Mouse (Mus musculus): ENCODE measurements around the gene Ampd1. TPM values are rescaled to one million over a fixed set of nuclear protein-coding genes. Genes with fewer than 3 reads are reported as not detected.

Gene Ampd1
- polyA plus RNA-seq, 1 experiment from 2014 or later, result 0.12 TPM

DNA sequence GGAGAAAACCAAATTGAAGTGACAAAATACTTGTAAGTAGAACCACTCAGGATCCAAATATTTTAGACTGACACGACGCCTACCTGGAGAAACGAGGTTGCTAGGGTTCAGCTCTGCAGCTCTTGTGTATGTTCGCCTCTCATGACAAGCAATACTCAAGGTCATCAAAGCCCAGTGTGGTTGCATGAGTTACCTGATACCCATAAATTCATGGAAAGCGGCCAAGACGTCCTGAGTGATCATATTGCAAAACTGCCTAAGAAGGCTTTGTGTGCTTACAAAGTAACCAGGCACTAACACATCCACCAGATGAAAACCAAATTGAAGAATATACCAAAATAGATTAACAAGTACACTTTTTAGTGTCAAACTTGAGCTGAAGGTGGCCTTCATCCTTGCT is 4.8 kb upstream of the Ampd1 start:
- Histone ChIP-seq H3K9ac (ENCODE audit: low read length) (no peak overlapping the region), H3K27me3 (ENCODE audit: control insufficient read depth, insufficient read depth, low read length) (no peaks in the 10 kb centered on the region), H3K4me3 (ENCODE audit: low read depth, low read length) (no peak overlapping the region), H3K4me1 (replicated peaks; ENCODE audit: control insufficient read depth, insufficient read depth, low read length) (no peaks in the 10 kb centered on the region), H3K27ac (ENCODE audit: low read depth, low read length) (no peak overlapping the region), H3K4me2 (ENCODE audit: low read depth, low read length, severe bottlenecking) (no peak overlapping the region), H3K9me3 (ENCODE audit: control insufficient read depth, low read length) (no peaks in the 10 kb centered on the region), H3K36me3 (ENCODE audit: control insufficient read depth, insufficient read depth, low read length) (peaks cover 13% of the 10 kb centered on the region; the same call in 1 of the 2 replicates)
- DNase-seq (ENCODE audit: low spot score), result no peak
- ATAC-seq (replicated peaks; ENCODE audit: low FRiP score), result no peak
- WGBS, result 92% methylated on average over 6 of the region's 6 CpGs

DNA sequence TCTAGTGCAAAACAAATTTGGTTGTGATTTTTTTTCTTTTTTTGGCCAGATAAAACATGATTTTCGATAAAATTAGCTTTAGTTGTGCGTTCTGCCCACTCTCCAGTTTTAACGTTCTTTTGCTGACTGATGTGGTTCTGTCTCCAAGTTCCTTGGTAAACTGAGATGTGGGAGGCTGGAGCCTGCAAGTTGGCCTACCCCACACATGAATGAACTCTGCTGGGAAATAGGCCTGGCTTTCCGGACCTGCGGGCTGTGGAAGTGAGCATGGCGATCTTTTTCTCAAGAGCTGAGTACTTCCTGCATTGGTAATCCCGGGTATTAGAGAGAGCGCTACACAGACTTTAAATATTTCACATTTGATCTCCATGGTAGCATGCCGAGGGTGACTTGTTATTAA is 2.1 kb downstream of the Ampd1 start:
- Histone ChIP-seq H3K9me3 (ENCODE audit: control insufficient read depth, low read length) (no peaks in the 10 kb centered on the region), H3K4me2 (ENCODE audit: low read depth, low read length, severe bottlenecking) (no peak overlapping the region), H3K9ac (ENCODE audit: low read length) (no peak overlapping the region), H3K4me3 (ENCODE audit: low read depth, low read length) (no peak overlapping the region), H3K27ac (ENCODE audit: low read depth, low read length) (no peak overlapping the region), H3K27me3 (ENCODE audit: control insufficient read depth, insufficient read depth, low read length) (no peaks in the 10 kb centered on the region), H3K4me1 (replicated peaks; ENCODE audit: control insufficient read depth, insufficient read depth, low read length) (no peaks in the 10 kb centered on the region), H3K36me3 (ENCODE audit: control insufficient read depth, insufficient read depth, low read length) (no peaks in the 10 kb centered on the region)
- DNase-seq (ENCODE audit: low spot score) (no peak), ATAC-seq (replicated peaks; ENCODE audit: low FRiP score) (no peak)
- 90% methylated on average over 9 of the region's 9 CpGs for WGBS

DNA sequence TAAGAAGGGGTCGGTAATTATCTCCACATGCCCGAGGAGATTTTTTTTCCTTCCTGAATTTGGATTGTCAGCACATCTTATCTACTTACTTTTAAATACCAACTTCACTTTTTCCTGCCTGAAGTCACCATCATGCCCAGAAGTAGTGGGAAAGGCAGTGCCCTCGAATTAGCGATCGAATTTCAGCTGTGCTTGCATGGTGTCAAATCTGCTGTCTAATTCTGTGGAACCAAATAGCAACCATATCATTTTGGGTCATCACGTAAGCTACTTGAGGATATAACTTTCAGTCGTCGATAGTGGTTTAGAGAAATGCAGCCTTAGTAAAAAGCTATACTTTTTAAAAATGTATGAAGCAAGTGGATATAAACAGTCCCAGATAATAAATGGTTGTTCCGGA is 2.7 kb downstream of the Ampd1 start:
- ATAC-seq (replicated peaks; ENCODE audit: low FRiP score) (no peak), DNase-seq (ENCODE audit: low spot score) (no peak)
- Histone ChIP-seq H3K36me3 (ENCODE audit: control insufficient read depth, insufficient read depth, low read length) (no peaks in the 10 kb centered on the region), H3K27me3 (ENCODE audit: control insufficient read depth, insufficient read depth, low read length) (no peaks in the 10 kb centered on the region), H3K9ac (ENCODE audit: low read length) (no peak overlapping the region), H3K9me3 (ENCODE audit: control insufficient read depth, low read length) (no peaks in the 10 kb centered on the region), H3K4me1 (replicated peaks; ENCODE audit: control insufficient read depth, insufficient read depth, low read length) (no peaks in the 10 kb centered on the region), H3K27ac (ENCODE audit: low read depth, low read length) (no peak overlapping the region), H3K4me2 (ENCODE audit: low read depth, low read length, severe bottlenecking) (no peak overlapping the region), H3K4me3 (ENCODE audit: low read depth, low read length) (no peak overlapping the region)
- 93% methylated on average over 9 of the region's 9 CpGs for WGBS

DNA sequence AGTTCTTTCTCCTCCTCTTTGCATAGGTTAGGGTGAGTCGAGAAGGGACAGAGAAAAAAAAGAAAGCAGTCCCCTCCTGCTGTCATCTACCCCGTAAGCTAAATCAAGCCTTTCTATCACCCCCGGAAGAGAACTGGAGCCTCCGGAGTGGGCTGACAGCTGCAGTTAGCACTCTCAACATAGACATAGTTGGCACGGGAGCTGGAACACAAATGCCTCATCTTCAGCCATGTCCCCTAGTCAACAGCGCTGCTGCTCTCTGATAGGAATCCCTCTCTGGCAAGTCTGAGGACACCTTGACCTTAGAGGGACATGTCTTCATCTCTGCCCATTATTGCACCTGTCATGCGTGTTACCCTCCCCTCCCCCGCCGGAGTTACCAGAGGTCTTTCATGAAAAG is 5.5 kb downstream of the Ampd1 start:
- Histone ChIP-seq H3K9ac (ENCODE audit: low read length) (no peak overlapping the region), H3K4me2 (ENCODE audit: low read depth, low read length, severe bottlenecking) (no peak overlapping the region), H3K4me3 (ENCODE audit: low read depth, low read length) (no peak overlapping the region), H3K36me3 (ENCODE audit: control insufficient read depth, insufficient read depth, low read length) (no peaks in the 10 kb centered on the region), H3K27ac (ENCODE audit: low read depth, low read length) (no peak overlapping the region), H3K4me1 (replicated peaks; ENCODE audit: control insufficient read depth, insufficient read depth, low read length) (no peaks in the 10 kb centered on the region), H3K27me3 (ENCODE audit: control insufficient read depth, insufficient read depth, low read length) (no peaks in the 10 kb centered on the region), H3K9me3 (ENCODE audit: control insufficient read depth, low read length) (no peaks in the 10 kb centered on the region)
- ATAC-seq (replicated peaks; ENCODE audit: low FRiP score), result no peak
- no peak for DNase-seq (ENCODE audit: low spot score)
- 90% methylated on average over 9 of the region's 9 CpGs for WGBS

DNA sequence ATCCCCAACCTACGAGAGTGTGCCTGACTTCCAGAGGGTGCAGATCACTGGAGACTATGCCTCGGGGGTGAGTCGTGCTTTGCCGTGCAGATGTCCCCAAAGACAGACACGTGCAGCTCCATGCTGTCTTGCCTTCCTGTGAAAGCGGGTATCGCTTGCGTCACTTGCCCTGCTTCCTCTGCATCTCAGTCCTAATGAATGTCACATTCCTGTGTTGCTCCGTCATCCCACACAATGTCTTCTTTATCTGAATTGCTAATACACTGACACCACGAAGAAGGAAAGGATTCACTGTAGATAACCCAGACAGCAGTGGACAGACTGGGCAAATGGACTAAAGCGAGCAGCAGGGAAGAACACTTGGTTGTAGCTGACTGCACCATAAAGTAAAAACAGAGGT is 7.2 kb downstream of the Ampd1 start:
- H3K9ac ChIP-seq (ENCODE audit: low read length), result no peak overlapping the region
- no peak overlapping the region for H3K4me3 ChIP-seq (ENCODE audit: low read depth, low read length)
- DNase-seq (ENCODE audit: low spot score) (no peak), ATAC-seq (replicated peaks; ENCODE audit: low FRiP score) (no peak)
- 73% methylated on average over 11 of the region's 11 CpGs for WGBS
- H3K27me3 ChIP-seq (ENCODE audit: control insufficient read depth, insufficient read depth, low read length), result no peaks in the 10 kb centered on the region
- no peaks in the 10 kb centered on the region for H3K4me1 ChIP-seq (replicated peaks; ENCODE audit: control insufficient read depth, insufficient read depth, low read length)
- no peak overlapping the region for H3K27ac ChIP-seq (ENCODE audit: low read depth, low read length)
- H3K4me2 ChIP-seq (ENCODE audit: low read depth, low read length, severe bottlenecking), result no peak overlapping the region
- no peaks in the 10 kb centered on the region for H3K36me3 ChIP-seq (ENCODE audit: control insufficient read depth, insufficient read depth, low read length)
- no peaks in the 10 kb centered on the region for H3K9me3 ChIP-seq (ENCODE audit: control insufficient read depth, low read length)

DNA sequence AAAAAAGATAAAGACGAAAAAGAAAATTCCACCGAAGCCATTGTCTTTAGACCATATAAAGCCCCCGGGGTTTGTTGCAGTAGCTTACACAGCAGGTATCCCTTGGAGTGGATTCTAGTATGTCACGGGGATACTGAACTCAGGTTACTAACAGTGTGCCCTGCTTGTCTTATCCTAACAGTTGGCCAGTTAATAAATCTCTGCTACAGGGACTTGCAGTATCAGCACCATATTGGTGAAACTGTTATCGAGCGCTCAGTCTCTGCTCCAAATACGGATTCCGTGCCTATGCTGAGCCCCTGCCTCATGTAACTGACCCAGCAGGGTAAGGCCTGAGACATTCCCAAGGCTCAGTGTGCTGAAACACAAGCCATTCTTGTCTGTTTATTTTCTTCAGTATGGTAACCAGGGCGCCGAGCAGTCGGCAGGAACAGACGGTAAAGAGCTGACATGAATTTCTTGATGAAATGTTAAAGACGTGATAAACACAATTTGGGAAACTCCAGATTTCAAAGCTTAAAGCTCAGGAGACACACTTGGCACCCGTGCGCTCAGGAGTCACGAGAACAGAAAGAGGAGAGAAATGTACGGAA is 8.1 kb downstream of the Ampd1 start:
- 87% methylated on average over 17 of the region's 17 CpGs for WGBS

GRCm38 (mm10) chr3:103082761-103083160 is 8.9 kb downstream of the Ampd1 start:
- DNase-seq (ENCODE audit: low spot score), result no peak
- Histone ChIP-seq H3K27me3 (ENCODE audit: control insufficient read depth, insufficient read depth, low read length) (no peaks in the 10 kb centered on the region), H3K4me1 (replicated peaks; ENCODE audit: control insufficient read depth, insufficient read depth, low read length) (no peaks in the 10 kb centered on the region), H3K27ac (ENCODE audit: low read depth, low read length) (no peak overlapping the region), H3K4me2 (ENCODE audit: low read depth, low read length, severe bottlenecking) (no peak overlapping the region), H3K36me3 (ENCODE audit: control insufficient read depth, insufficient read depth, low read length) (no peaks in the 10 kb centered on the region), H3K9ac (ENCODE audit: low read length) (no peak overlapping the region), H3K4me3 (ENCODE audit: low read depth, low read length) (no peak overlapping the region), H3K9me3 (ENCODE audit: control insufficient read depth, low read length) (no peaks in the 10 kb centered on the region)
- 87% methylated on average over 5 of the region's 5 CpGs for WGBS
- no peak for ATAC-seq (replicated peaks; ENCODE audit: low FRiP score)

More for the DNA sequence above, 8.1 kb downstream of the Ampd1 start:
- Histone ChIP-seq H3K4me1 (replicated peaks; ENCODE audit: control insufficient read depth, insufficient read depth, low read length) (no peaks in the 10 kb centered on the region), H3K4me2 (ENCODE audit: low read depth, low read length, severe bottlenecking) (no peak overlapping the region), H3K9me3 (ENCODE audit: control insufficient read depth, low read length) (no peaks in the 10 kb centered on the region), H3K27ac (ENCODE audit: low read depth, low read length) (no peak overlapping the region), H3K36me3 (ENCODE audit: control insufficient read depth, insufficient read depth, low read length) (no peaks in the 10 kb centered on the region), H3K4me3 (ENCODE audit: low read depth, low read length) (no peak overlapping the region), H3K27me3 (ENCODE audit: control insufficient read depth, insufficient read depth, low read length) (no peaks in the 10 kb centered on the region), H3K9ac (ENCODE audit: low read length) (no peak overlapping the region)
- ATAC-seq (replicated peaks; ENCODE audit: low FRiP score) (no peak), DNase-seq (ENCODE audit: low spot score) (no peak)

- ATAC-seq (replicated peaks; ENCODE audit: low FRiP score) (no peak), DNase-seq (ENCODE audit: low spot score) (no peak)
- H3K9ac ChIP-seq (ENCODE audit: low read length), result no peak overlapping the region
- no peaks in the 10 kb centered on the region for H3K4me1 ChIP-seq (replicated peaks; ENCODE audit: control insufficient read depth, insufficient read depth, low read length)
- H3K27me3 ChIP-seq (ENCODE audit: control insufficient read depth, insufficient read depth, low read length), result no peaks in the 10 kb centered on the region
- no peaks in the 10 kb centered on the region for H3K36me3 ChIP-seq (ENCODE audit: control insufficient read depth, insufficient read depth, low read length)
- H3K9me3 ChIP-seq (ENCODE audit: control insufficient read depth, low read length), result no peaks in the 10 kb centered on the region
- 79% methylated on average over 3 of the region's 3 CpGs for WGBS
- H3K4me2 ChIP-seq (ENCODE audit: low read depth, low read length, severe bottlenecking), result no peak overlapping the region
- no peak overlapping the region for H3K4me3 ChIP-seq (ENCODE audit: low read depth, low read length)
- H3K27ac ChIP-seq (ENCODE audit: low read depth, low read length), result no peak overlapping the region
Observed at GRCm38 (mm10) chr3:103085986-103086385, 12.2 kb downstream of the Ampd1 start.

- H3K27me3 ChIP-seq (ENCODE audit: control insufficient read depth, insufficient read depth, low read length), result no peaks in the 10 kb centered on the region
- WGBS, result 100% methylated on average over 2 of the region's 2 CpGs
Observed at GRCm38 (mm10) chr3:103091753-103092152, 17.9 kb downstream of the Ampd1 start.

More at GRCm38 (mm10) chr3:103091753-103092152, 17.9 kb downstream of the Ampd1 start:
- Histone ChIP-seq H3K9ac (ENCODE audit: low read length) (no peak overlapping the region), H3K4me3 (ENCODE audit: low read depth, low read length) (no peak overlapping the region), H3K27ac (ENCODE audit: low read depth, low read length) (no peak overlapping the region), H3K36me3 (ENCODE audit: control insufficient read depth, insufficient read depth, low read length) (no peaks in the 10 kb centered on the region), H3K4me1 (replicated peaks; ENCODE audit: control insufficient read depth, insufficient read depth, low read length) (no peaks in the 10 kb centered on the region), H3K9me3 (ENCODE audit: control insufficient read depth, low read length) (no peaks in the 10 kb centered on the region), H3K4me2 (ENCODE audit: low read depth, low read length, severe bottlenecking) (no peak overlapping the region)
- DNase-seq (ENCODE audit: low spot score) (no peak), ATAC-seq (replicated peaks; ENCODE audit: low FRiP score) (no peak)
